Mouse (Mus musculus) heart, adult 18-20 months (tissue): ENCODE measurements around the gene Mical3. TPM values are rescaled to one million over a fixed set of nuclear protein-coding genes. Genes with fewer than 3 reads are reported as not detected.
A peak's percentile ranks its signal among the peaks of the same experiment; 100 is the strongest.

ENCODE experiments used
- DNase-seq, 2 experiments: peaks; one replicate each; pipeline ENCODE4 v3.0.0; 2021 to 2022; ENCODE audit warnings: mixed read lengths in 1 of 2
- total RNA-seq, 2 experiments: library from RNA; stranded (reverse); gene quantifications; 2 replicates each; pipeline ENCODE4 v1.2.3; 2021

The Mical3 gene
- total RNA-seq, 2 experiments from 2014 or later = 109 to 123 TPM

DNA sequence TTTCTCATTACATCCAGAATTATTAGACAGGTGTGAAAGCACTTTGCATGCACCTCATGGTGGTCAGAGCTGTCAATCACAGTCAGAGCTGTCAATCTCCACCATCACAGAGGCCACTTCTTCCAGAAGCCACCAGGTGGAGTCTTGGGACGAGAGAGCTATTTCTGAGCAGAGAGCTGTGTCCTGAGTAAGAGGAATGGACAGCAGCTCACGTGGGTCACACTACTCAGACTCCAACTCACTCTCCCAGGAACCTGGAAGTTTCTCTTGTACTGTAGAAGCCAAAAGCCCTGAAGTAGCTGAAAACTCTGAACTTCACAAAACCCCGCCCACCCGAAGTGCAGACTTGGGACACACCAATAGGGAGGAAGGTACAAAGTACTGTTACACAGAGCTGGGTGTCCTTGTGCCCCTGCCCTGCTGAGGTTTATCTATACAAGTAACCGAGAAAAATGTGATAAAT is 227.3 kb downstream of the Mical3 start:
- DNase-seq = peak; percentile 22 to 46

DNA sequence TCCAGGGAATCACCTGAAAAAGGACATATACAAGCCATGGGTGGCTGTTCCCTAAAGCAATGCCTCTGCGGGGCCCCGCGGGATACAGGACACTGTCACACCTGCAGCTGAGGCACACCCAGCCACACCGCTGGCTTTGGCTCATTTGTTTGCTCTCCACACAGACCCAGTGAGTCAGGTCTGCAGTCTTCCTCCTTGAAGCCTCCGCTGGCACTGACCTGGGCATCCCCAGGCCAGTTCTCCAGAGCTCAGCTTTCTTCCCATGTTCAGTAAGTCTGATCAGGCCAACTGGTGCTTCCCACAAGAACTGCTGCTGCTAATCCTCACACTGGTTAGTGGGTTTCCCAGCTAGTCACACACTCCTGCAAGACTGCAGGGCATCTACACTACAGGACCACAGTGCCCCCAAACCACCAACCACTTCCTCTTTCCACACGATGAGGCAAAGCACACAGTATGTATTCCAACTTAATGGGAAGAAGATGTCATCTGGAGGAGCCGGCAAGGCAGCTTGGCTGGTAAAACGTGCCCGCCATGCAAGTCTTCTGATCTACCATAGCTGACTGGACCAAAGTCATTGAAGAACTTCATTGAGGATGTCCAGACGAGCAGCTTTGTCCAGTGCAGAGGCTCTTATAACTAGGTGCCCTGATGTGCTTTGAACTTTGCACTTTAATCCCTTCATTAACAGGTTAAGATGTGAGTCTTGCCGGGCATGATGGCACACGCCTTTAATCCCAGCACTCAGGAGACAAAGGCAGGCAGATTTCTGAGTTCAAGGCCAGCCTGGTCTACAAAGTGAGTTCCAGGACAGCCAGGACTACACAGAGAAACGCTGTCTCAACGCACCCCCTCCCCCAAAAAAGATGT is 228.8 kb downstream of the Mical3 start:
- DNase-seq = no peak

DNA sequence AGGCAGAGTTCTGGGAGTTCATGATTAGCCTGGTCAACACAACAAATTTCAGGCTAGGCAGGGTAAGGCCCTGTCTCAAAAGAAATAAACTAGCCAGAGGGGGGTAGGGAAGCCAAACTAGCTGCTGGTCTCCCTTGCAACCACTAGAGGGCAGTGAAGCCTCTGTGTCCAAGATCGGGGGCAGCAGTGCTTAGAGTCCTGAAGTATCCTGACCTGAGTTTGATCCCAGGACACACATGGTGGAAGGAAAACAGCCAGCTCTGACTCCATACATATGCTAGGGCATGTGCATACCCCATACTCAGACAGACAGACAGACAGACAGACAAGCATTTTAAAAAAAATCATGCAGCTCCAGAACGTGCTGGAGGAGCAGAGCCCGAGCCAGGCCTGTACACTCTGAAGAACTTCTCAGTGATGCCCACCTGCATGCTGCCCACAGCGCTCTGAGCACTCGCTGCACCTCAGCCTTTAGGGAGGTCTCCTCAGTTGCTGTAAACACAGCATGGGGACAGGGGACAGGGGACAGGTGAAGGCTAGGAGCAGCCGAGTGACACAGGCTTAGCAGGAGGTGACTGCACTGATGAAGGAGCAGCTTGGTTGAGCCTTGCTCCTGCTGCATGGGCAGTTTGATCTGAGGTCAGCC is 232.5 kb downstream of the Mical3 start:
- DNase-seq = peak; percentile 49 to 64

DNA sequence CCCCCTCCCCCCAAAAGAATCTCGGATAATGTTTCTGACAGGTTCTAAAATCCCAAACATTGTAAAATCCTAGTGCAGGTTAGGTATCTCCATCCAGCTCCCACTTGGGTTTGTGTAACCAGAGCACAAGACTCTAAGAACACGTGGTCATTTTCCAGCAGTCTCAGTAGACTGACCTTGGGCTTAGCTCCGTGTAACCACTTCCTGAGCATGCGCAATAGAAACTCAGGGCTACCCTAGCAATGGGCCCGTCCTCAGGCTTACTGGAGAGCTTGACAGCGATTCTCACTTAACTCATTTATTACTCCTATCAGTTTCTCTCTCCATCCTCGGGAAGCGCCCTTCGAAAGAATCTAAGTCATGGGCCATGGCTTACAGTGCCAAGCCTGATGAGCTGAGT is 236.3 kb downstream of the Mical3 start:
- DNase-seq = no peak

DNA sequence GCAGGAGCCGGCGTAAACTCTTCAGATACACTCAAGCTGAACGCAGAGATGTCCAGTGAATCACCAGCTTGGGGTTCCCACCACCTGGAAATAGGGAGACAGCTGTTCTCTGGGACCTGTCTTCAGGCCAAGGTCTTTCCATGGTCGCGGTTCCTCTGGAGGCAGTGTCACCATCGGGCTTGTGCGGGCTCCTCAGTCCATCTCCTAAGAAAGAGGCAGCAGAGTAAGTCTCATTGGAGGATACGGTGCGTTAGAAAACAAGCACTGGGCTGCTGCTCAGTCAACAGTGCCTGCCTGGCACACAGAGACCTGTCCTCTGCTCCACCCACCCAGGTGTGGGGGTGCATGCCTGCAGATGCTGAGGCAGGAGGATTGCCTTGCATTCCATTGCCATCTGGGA is 236.7 kb downstream of the Mical3 start:
- DNase-seq = no peak

DNA sequence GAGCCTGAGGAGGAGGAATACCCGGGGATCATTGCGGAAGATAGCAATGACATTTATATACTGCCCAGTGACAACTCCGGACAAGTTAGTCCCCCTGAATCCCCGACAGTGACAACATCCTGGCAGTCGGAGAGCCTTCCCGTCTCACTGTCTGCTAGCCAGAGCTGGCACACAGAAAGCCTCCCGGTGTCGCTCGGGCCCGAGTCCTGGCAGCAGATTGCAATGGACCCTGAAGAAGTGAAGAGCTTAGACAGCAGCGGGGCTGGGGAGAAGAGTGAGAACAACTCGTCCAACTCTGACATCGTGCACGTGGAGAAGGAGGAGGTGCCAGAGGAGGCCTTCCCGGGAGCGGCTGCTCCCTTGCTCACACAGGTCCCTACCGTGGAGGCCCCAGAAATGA is 244.1 kb downstream of the Mical3 start:
- DNase-seq = no peak

DNA sequence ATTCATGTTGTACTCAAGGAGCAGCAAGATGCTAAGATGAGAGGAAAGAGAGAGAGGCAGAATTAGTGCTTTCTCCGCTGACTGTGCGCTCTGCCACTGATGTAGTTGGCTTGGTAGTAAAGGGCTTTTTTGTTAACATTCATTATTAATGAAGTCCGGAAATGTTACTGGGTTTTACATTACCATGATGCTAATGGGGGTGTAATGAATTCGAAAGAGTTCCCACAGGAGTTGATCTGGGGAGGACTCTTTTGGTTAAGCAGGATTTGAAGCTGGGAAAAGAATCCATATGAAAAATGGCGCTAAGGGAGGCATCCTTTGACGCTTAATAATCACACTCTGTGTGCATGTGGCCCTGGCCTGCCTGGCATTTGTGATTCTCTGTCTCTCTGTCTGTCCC is 246.4 kb downstream of the Mical3 start:
- DNase-seq = no peak

Other genes starting within 250 kb of the Mical3 start
- gene Bid, start 214.1 kb downstream of the Mical3 start, total RNA-seq = 1 to 10 TPM in 1 of 2 experiments, under 1 TPM in 1; 0.97 to 1.3 TPM
- 1 to 10 TPM; 6.7 to 7.9 TPM for gene Pex26, start 52.7 kb upstream of the Mical3 start, total RNA-seq
- gene Tuba8, start 79.7 kb upstream of the Mical3 start, total RNA-seq = 100 to 1,000 TPM; 145 to 182 TPM
- gene Usp18, start 114.9 kb upstream of the Mical3 start, total RNA-seq = 1 to 10 TPM; 1.3 to 1.7 TPM
- under 1 TPM; 0.21 to 0.35 TPM for gene Slc6a13, start 169.2 kb upstream of the Mical3 start, total RNA-seq
- not detected for gene Slc6a12, start 212.1 kb upstream of the Mical3 start, total RNA-seq